33 mouse cellular contexts compared by ENCODE assay signal in genomic region chr4:85904217-85904616, GRCm38 (mm10).
"Had no signal": no experiment of that assay in that cellular context is flagged by ENCODE, and none has a peak within 500 bp of the region (broad histone marks: within the 10 kb centered on the region; RNA-seq: fewer than 3 reads in every experiment).

No protein-coding gene starts in this region.

- DNase-seq: heart, postnatal 14 days; heart, postnatal 36 days; heart, postnatal 4 days; kidney, adult 11 months; kidney, adult 18-20 months; kidney, adult 2 months; kidney, adult 9 months; kidney, postnatal 10 days; kidney, postnatal 14 days; kidney, postnatal 25 days; kidney, postnatal 36 days; kidney, postnatal 4 days; layer of hippocampus, adult 9-11 months; layer of hippocampus, postnatal 36 days had no signal

- ATAC-seq: hindbrain, embryonic 16.5 days; hindbrain, postnatal 0 days; inflammation-experienced regulatory T-cells, adult 6 months; intestine, embryonic 15.5 days; intestine, embryonic 16.5 days; intestine, postnatal 0 days had no signal

- H3K27me3 ChIP-seq: heart, embryonic 12.5 days; heart, embryonic 13.5 days; heart, embryonic 15.5 days; hindbrain, embryonic 12.5 days; hindbrain, embryonic 13.5 days; hindbrain, embryonic 15.5 days; intestine, embryonic 15.5 days; kidney, embryonic 15.5 days had no signal

- H3K9me3 ChIP-seq: heart, embryonic 10.5 days; heart, embryonic 12.5 days; heart, embryonic 13.5 days; heart, embryonic 15.5 days; hindbrain, embryonic 10.5 days; hindbrain, embryonic 12.5 days; hindbrain, embryonic 13.5 days; hindbrain, embryonic 15.5 days; intestine, embryonic 15.5 days; kidney, embryonic 15.5 days had no signal

- H3K36me3 ChIP-seq: heart, embryonic 10.5 days; heart, embryonic 12.5 days; heart, embryonic 13.5 days; heart, embryonic 15.5 days; hindbrain, embryonic 10.5 days; hindbrain, embryonic 12.5 days; hindbrain, embryonic 13.5 days; hindbrain, embryonic 15.5 days; intestine, embryonic 15.5 days; kidney, embryonic 15.5 days had no signal

- H3K27ac ChIP-seq: heart, embryonic 10.5 days; heart, embryonic 13.5 days; heart, embryonic 15.5 days; hindbrain, embryonic 10.5 days; hindbrain, embryonic 12.5 days; hindbrain, embryonic 13.5 days; hindbrain, embryonic 14.5 days; hindbrain, embryonic 15.5 days; hindbrain, postnatal 0 days; intestine, embryonic 15.5 days; kidney, embryonic 15.5 days; kidney, postnatal 0 days; layer of hippocampus, adult 2 months; left cerebral cortex, adult 2 months had no signal

- H3K9ac ChIP-seq: heart, embryonic 12.5 days; heart, embryonic 13.5 days; heart, embryonic 15.5 days; hindbrain, embryonic 12.5 days; hindbrain, embryonic 13.5 days; hindbrain, embryonic 14.5 days; hindbrain, embryonic 15.5 days; intestine, embryonic 15.5 days; kidney, embryonic 15.5 days had no signal

- H3K4me3 ChIP-seq: heart, embryonic 10.5 days; heart, embryonic 12.5 days; heart, embryonic 13.5 days; heart, embryonic 15.5 days; hindbrain, embryonic 10.5 days; hindbrain, embryonic 12.5 days; hindbrain, embryonic 13.5 days; hindbrain, embryonic 15.5 days; intestine, embryonic 15.5 days; kidney, embryonic 15.5 days; layer of hippocampus, adult 2 months; left cerebral cortex, adult 2 months had no signal

- H3K4me1 ChIP-seq: heart, embryonic 10.5 days; heart, embryonic 12.5 days; hindbrain, embryonic 10.5 days; hindbrain, embryonic 12.5 days; hindbrain, embryonic 13.5 days; hindbrain, embryonic 15.5 days; intestine, embryonic 15.5 days; kidney, embryonic 15.5 days had no signal
